Mouse (Mus musculus) left cerebral cortex, postnatal 10 days (tissue): ENCODE measurements around the gene Toe1. TPM values are rescaled to one million over a fixed set of nuclear protein-coding genes. Genes with fewer than 3 reads are reported as not detected.

Experiments used
- total RNA-seq, 2 experiments: library from RNA; stranded (reverse); gene quantifications; 2 replicates each; pipeline ENCODE4 v1.2.3; 2021

The Toe1 gene
- total RNA-seq, 2 experiments from 2014 or later: 15.2 to 16.1 TPM

Other genes starting within 250 kb of the Toe1 start
- 10 to 100 TPM; 25.3 to 28.0 TPM for gene Gpbp1l1, start 250.0 kb downstream of the Toe1 start, total RNA-seq
- gene Ccdc17, start 211.0 kb downstream of the Toe1 start, total RNA-seq: 1 to 10 TPM; 3.5 to 3.9 TPM
- 10 to 100 TPM; 74.7 to 78.1 TPM for gene Nasp, start 179.7 kb downstream of the Toe1 start, total RNA-seq
- 100 to 1,000 TPM; 594 to 625 TPM for gene Akr1a1, start 156.0 kb downstream of the Toe1 start, total RNA-seq
- 100 to 1,000 TPM; 173 to 197 TPM for gene Prdx1, start 122.1 kb downstream of the Toe1 start, total RNA-seq
- gene Mmachc, start 99.2 kb downstream of the Toe1 start, total RNA-seq: 10 to 100 TPM; 15.4 to 16.8 TPM
- 1 to 10 TPM; 3.2 to 3.3 TPM for gene Ccdc163, start 99.1 kb downstream of the Toe1 start, total RNA-seq
- gene Tesk2, start 86.7 kb downstream of the Toe1 start, total RNA-seq: 1 to 10 TPM; 1.9 to 2.6 TPM
- gene Mutyh, start 83 bp upstream of the Toe1 start, total RNA-seq: 1 to 10 TPM; 2.0 to 3.5 TPM
- gene Hpdl, start 14.1 kb upstream of the Toe1 start, total RNA-seq: under 1 TPM; 0.77 to 0.79 TPM
- gene Zswim5, start 69.7 kb upstream of the Toe1 start, total RNA-seq: 1 to 10 TPM; 7.6 to 8.4 TPM
- gene Urod, start 186.8 kb upstream of the Toe1 start, total RNA-seq: 10 to 100 TPM; 38.0 to 40.4 TPM
- 10 to 100 TPM; 47.7 to 53.3 TPM for gene Hectd3, start 187.7 kb upstream of the Toe1 start, total RNA-seq
- 10 to 100 TPM; 25.5 to 26.9 TPM for gene Eif2b3, start 211.8 kb upstream of the Toe1 start, total RNA-seq